Mouse (Mus musculus) MEL (cell line): ENCODE results near the gene Arl14. TPM values are rescaled to one million over a fixed set of nuclear protein-coding genes. Genes with fewer than 3 reads are reported as not detected.

Experiments used
- DNase-seq: peaks from one replicate; pipeline ENCODE4 v3.0.0; 2011; ENCODE audit warnings: low read depth, low spot score
- H3K27ac ChIP-seq: 2 replicates; pipeline ENCODE4 v1.5.1; 2012; ENCODE audit warnings: low read depth, mild to moderate bottlenecking, control low read depth, low read length, moderate library complexity; ENCODE audit not compliant: control insufficient read depth
- H3K27me3 ChIP-seq, 2 experiments: fragments of 150-350 bp in 1 of 2; sonication (generic) in 1 of 2; 2 replicates each; pipeline ENCODE4 v1.6.1; 2012; ENCODE audit warnings: low read length in 2 of 2, mild to moderate bottlenecking in 2 of 2, improper control_type of control experiment in 1 of 2, moderate library complexity in 1 of 2; ENCODE audit not compliant: insufficient read depth in 2 of 2, control insufficient read depth in 1 of 2
- H3K36me3 ChIP-seq, 2 experiments: 2 replicates each; pipeline ENCODE4 v1.6.1; 2012 to 2014; ENCODE audit warnings: low read length in 2 of 2, improper control_type of control experiment in 1 of 2, inconsistent platforms in 1 of 2, mild to moderate bottlenecking in 1 of 2; ENCODE audit not compliant: insufficient read depth in 2 of 2, control insufficient read depth in 1 of 2
- H3K4me1 ChIP-seq, 2 experiments: fragments of 150-350 bp in 1 of 2; sonication (generic) in 1 of 2; 2 replicates each; pipeline ENCODE4 v1.6.1; 2012; ENCODE audit warnings: low read length in 2 of 2, improper control_type of control experiment in 1 of 2, mild to moderate bottlenecking in 1 of 2; ENCODE audit not compliant: insufficient read depth in 2 of 2, control insufficient read depth in 1 of 2
- H3K4me3 ChIP-seq, 2 experiments: fragments of 150-350 bp in 1 of 2; sonication (generic) in 1 of 2; 2 replicates each; pipeline ENCODE4 v1.5.1; 2012; ENCODE audit warnings: low read depth in 2 of 2, low read length in 2 of 2, mild to moderate bottlenecking in 2 of 2, moderate library complexity in 2 of 2, control low read depth in 1 of 2, improper control_type of control experiment in 1 of 2; ENCODE audit not compliant: control insufficient read depth in 1 of 2, insufficient read depth in 1 of 2
- H3K79me2 ChIP-seq: 2 replicates; pipeline ENCODE4 v1.6.1; 2012; ENCODE audit warnings: mild to moderate bottlenecking, low read length, moderate library complexity; ENCODE audit not compliant: control insufficient read depth, poor library complexity, insufficient read depth
- H3K9ac ChIP-seq: 2 replicates; pipeline ENCODE4 v1.6.1; 2012; ENCODE audit warnings: low read depth, mild to moderate bottlenecking, control low read depth, low read length, moderate library complexity; ENCODE audit not compliant: control insufficient read depth, poor library complexity, severe bottlenecking
- H3K9me3 ChIP-seq: fragments of 150-350 bp; sonication (generic); replicated peaks from 2 replicates; pipeline ENCODE4 v1.6.1; 2012; ENCODE audit warnings: mild to moderate bottlenecking, low read length, improper control_type of control experiment, moderate library complexity; ENCODE audit not compliant: insufficient read depth
- BHLHE40 ChIP-seq: IDR thresholded peaks from 2 replicates; pipeline ENCODE4 v1.6.1; 2012; ENCODE audit warnings: low read depth, mild to moderate bottlenecking, inconsistent platforms, low read length, improper control_type of control experiment, borderline replicate concordance
- CHD1 ChIP-seq: IDR thresholded peaks from 2 replicates; pipeline ENCODE4 v1.6.1; 2012; ENCODE audit warnings: low read depth, mild to moderate bottlenecking, inconsistent platforms, low read length, improper control_type of control experiment
- CTCF ChIP-seq, 3 experiments: IDR thresholded peaks in 2 of 3; conservative IDR thresholded peaks in 1 of 3; 2 replicates each; pipeline ENCODE4 v1.5.1; 2011 to 2012; ENCODE audit warnings: low read length in 3 of 3, low read depth in 2 of 3, mild to moderate bottlenecking in 2 of 3, improper control_type of control experiment in 1 of 3, inconsistent platforms in 1 of 3, mixed read lengths in 1 of 3, moderate library complexity in 1 of 3; ENCODE audit not compliant: control insufficient read depth in 1 of 3, insufficient read depth in 1 of 3, poor library complexity in 1 of 3, severe bottlenecking in 1 of 3
- E2F4 ChIP-seq: IDR thresholded peaks from 2 replicates; pipeline ENCODE4 v1.6.1; 2011; ENCODE audit warnings: low read depth, low read length, improper control_type of control experiment, borderline replicate concordance
- ELF1 ChIP-seq: IDR thresholded peaks from 2 replicates; pipeline ENCODE4 v1.6.1; 2014; ENCODE audit warnings: low read depth, mild to moderate bottlenecking, inconsistent platforms, low read length, improper control_type of control experiment, moderate library complexity
- GABPA ChIP-seq: IDR thresholded peaks from 2 replicates; pipeline ENCODE4 v1.6.1; 2012; ENCODE audit warnings: low read depth, mild to moderate bottlenecking, inconsistent platforms, low read length, improper control_type of control experiment, moderate library complexity
- JUND ChIP-seq: IDR thresholded peaks from 2 replicates; pipeline ENCODE4 v1.6.1; 2011; ENCODE audit warnings: low read depth, mild to moderate bottlenecking, improper control_type of control experiment, low read length
- KAT2A ChIP-seq: conservative IDR thresholded peaks from 2 replicates; pipeline ENCODE4 v1.6.1; 2012; ENCODE audit warnings: low read depth, low read length, improper control_type of control experiment, inconsistent platforms
- MAFK ChIP-seq: IDR thresholded peaks from 2 replicates; pipeline ENCODE4 v1.6.1; 2011; ENCODE audit warnings: low read depth, mild to moderate bottlenecking, low read length, improper control_type of control experiment, borderline replicate concordance
- MEF2A ChIP-seq: IDR thresholded peaks from 2 replicates; pipeline ENCODE4 v1.6.1; 2014; ENCODE audit warnings: low read depth, mild to moderate bottlenecking, inconsistent platforms, low read length, improper control_type of control experiment; ENCODE audit not compliant: poor library complexity, insufficient replicate concordance, severe bottlenecking; ENCODE audit errors: extremely low read depth
- MXI1 ChIP-seq: IDR thresholded peaks from 2 replicates; pipeline ENCODE4 v1.6.1; 2011; ENCODE audit warnings: mild to moderate bottlenecking, low read depth, low read length, improper control_type of control experiment
- MYB ChIP-seq: IDR thresholded peaks from 2 replicates; pipeline ENCODE4 v1.6.1; 2011; ENCODE audit warnings: mild to moderate bottlenecking, low read depth, low read length, improper control_type of control experiment
- NRF1 ChIP-seq: IDR thresholded peaks from 2 replicates; pipeline ENCODE4 v1.6.1; 2014; ENCODE audit warnings: low read depth, mild to moderate bottlenecking, inconsistent platforms, low read length, improper control_type of control experiment, moderate library complexity; ENCODE audit not compliant: poor library complexity, insufficient read depth, severe bottlenecking
- POLR2AphosphoS2 ChIP-seq: IDR thresholded peaks from 2 replicates; pipeline ENCODE4 v1.6.1; 2011; ENCODE audit warnings: low read length, improper control_type of control experiment
- RAD21 ChIP-seq: IDR thresholded peaks from 2 replicates; pipeline ENCODE4 v1.6.1; 2011; ENCODE audit warnings: mild to moderate bottlenecking, low read depth, low read length, improper control_type of control experiment
- RCOR1 ChIP-seq: IDR thresholded peaks from 2 replicates; pipeline ENCODE4 v1.6.1; 2012; ENCODE audit warnings: low read depth, mild to moderate bottlenecking, inconsistent platforms, low read length, improper control_type of control experiment
- SIN3A ChIP-seq: IDR thresholded peaks from 2 replicates; pipeline ENCODE4 v1.6.1; 2012; ENCODE audit warnings: low read length, improper control_type of control experiment, inconsistent platforms
- SMC3 ChIP-seq: IDR thresholded peaks from 2 replicates; pipeline ENCODE4 v1.6.1; 2011; ENCODE audit warnings: low read depth, low read length, improper control_type of control experiment
- TBP ChIP-seq: IDR thresholded peaks from 2 replicates; pipeline ENCODE4 v1.8.0; 2011; ENCODE audit warnings: low read depth, low read length, improper control_type of control experiment
- TCF12 ChIP-seq: IDR thresholded peaks from 2 replicates; pipeline ENCODE4 v1.6.1; 2014; ENCODE audit warnings: low read depth, mild to moderate bottlenecking, inconsistent platforms, low read length, improper control_type of control experiment, moderate library complexity
- UBTF ChIP-seq: IDR thresholded peaks from 2 replicates; pipeline ENCODE4 v1.6.1; 2012; ENCODE audit warnings: low read depth, mild to moderate bottlenecking, inconsistent platforms, low read length, improper control_type of control experiment, moderate library complexity, borderline replicate concordance; ENCODE audit not compliant: insufficient read depth
- USF1 ChIP-seq: IDR thresholded peaks from 2 replicates; pipeline ENCODE4 v1.6.1; 2014; ENCODE audit warnings: low read depth, mild to moderate bottlenecking, inconsistent platforms, low read length, improper control_type of control experiment, moderate library complexity
- USF2 ChIP-seq, 2 experiments: IDR thresholded peaks; 2 replicates each; pipeline ENCODE4 v1.6.1; 2011 to 2012; ENCODE audit warnings: improper control_type of control experiment in 2 of 2, low read length in 2 of 2, borderline replicate concordance in 1 of 2, inconsistent platforms in 1 of 2, low read depth in 1 of 2, mild to moderate bottlenecking in 1 of 2; ENCODE audit not compliant: insufficient read depth in 1 of 2
- ZKSCAN1 ChIP-seq: IDR thresholded peaks from 2 replicates; pipeline ENCODE4 v1.6.1; 2012; ENCODE audit warnings: low read depth, mild to moderate bottlenecking, inconsistent platforms, low read length, improper control_type of control experiment, moderate library complexity
- ZMIZ1 ChIP-seq: IDR thresholded peaks from 2 replicates; pipeline ENCODE4 v1.6.1; 2012; ENCODE audit warnings: low read depth, mild to moderate bottlenecking, inconsistent platforms, low read length, improper control_type of control experiment, moderate library complexity
- polyA plus RNA-seq, 2 experiments: library from polyadenylated mRNA; stranded (reverse) in 1 of 2; unstranded in 1 of 2; fragments of >175 nt in 1 of 2; fragments of >200 nt in 1 of 2; gene quantifications; 2 replicates each; pipeline versions ENCODE4 v1.2.1 to v1.2.4; 2012; ENCODE audit warnings: low replicate concordance in 2 of 2, low read depth in 1 of 2; ENCODE audit not compliant: insufficient read length in 2 of 2, insufficient read depth in 1 of 2, missing spikeins in 1 of 2
- total RNA-seq: library from RNA; depleted of rRNA; stranded (reverse); fragments of 300-350 nt; gene quantifications from 2 replicates; pipeline ENCODE4 v1.2.3, GENCODE M21; 2012; rRNA removed

The Arl14 gene
- total RNA-seq (not detected in 2 replicates), polyA plus RNA-seq (not detected)

DNA sequence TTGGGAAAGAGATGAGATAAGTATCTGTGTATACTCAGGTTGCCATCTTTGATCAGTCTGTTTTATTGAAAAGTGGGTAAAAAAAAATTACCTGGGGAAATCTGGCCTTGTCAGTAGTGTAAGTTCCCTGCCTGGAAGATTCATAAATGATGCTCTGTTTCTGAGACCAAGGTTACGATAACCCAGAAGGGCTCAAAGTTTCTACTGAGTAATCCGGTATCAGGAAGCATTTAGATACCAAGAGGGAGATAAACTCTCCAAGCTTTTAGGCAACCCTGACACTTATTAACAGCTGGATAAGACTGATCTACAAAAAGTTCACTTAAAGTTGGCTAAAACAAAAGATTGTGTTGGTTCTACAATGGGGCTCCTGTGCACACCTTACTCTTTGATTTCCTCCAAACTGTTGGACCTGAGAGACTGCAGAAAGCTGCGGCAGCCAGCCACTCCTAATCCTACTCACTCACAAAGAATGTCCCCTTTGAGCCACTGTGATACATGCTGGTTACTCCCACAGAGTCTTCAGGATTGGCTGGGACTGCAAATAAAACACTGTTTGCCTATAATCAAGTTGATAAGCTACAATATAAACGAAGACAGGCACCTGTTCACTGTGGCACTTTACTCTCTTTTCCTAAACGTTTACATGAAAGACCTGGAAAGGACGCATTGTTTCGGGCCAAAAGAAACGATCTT lies at the start of gene Arl14:
Arl14 (plus strand) TSS at position 614 of the 696 bp plus-strand sequence.
- Histone ChIP-seq H3K36me3 (no peaks in the 10 kb centered on the region), H3K79me2 (no peaks in the 10 kb centered on the region), H3K4me3 (no peak within 1 kb of the TSS), H3K27me3 (no peaks in the 10 kb centered on the region; a peak in 1 of 4 replicates), H3K27ac (no peak within 1 kb of the TSS), H3K4me1 (no peaks in the 10 kb centered on the region), H3K9ac (no peak within 1 kb of the TSS), H3K9me3 (no peaks in the 10 kb centered on the region)
- TF ChIP-seq SMC3, result no peak
- TF ChIP-seq TBP, result no peak
- TF ChIP-seq MYB, result no peak
- no peak for TF ChIP-seq BHLHE40
- no peak for TF ChIP-seq CHD1
- no peak for TF ChIP-seq ZMIZ1
- TF ChIP-seq USF1, result no peak
- TF ChIP-seq MXI1, result no peak
- TF ChIP-seq MEF2A, result no peak
- no peak for TF ChIP-seq E2F4
- DNase-seq, result no peak

DNA sequence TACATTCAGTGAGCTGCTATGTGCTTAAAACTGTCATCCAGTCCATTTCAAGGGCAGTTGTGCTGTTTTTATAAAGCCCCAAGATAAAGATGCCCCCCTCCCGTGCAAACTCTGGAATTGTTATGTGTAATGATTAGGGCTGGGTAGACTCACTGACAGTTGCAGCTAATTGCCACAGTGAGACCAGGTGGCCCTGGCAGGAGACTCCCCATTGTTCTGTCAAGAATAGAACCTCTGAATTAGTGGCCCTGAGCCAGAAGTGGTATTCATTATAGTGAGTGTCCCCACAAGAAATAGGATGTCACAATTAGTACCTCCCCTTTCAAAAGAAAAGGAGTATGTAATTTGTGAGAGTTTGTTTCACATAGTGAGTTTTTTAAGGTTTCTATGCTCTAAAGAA lies 47.0 kb upstream of the Arl14 start:
- no peak overlapping the region for H3K27ac ChIP-seq
- DNase-seq, result no peak
- H3K4me1 ChIP-seq, result no peaks in the 10 kb centered on the region
- H3K79me2 ChIP-seq, result no peaks in the 10 kb centered on the region
- no peak overlapping the region for H3K9ac ChIP-seq
- no peak overlapping the region for H3K4me3 ChIP-seq
- TF ChIP-seq CTCF (IDR thresholded peaks at IDR 0.05 in 2 of 3, conservative IDR thresholded peaks at IDR 0.05 in 1 of 3; ENCODE audit: control insufficient read depth in 1 of 3, insufficient read depth in 1 of 3, low read depth in 2 of 3, low read length in 3 of 3, poor library complexity in 1 of 3, severe bottlenecking in 1 of 3), result no peak
- TF ChIP-seq POLR2AphosphoS2, result no peak
- TF ChIP-seq MEF2A, result no peak
- TF ChIP-seq GABPA, result no peak
- no peak for TF ChIP-seq TCF12
- no peak for TF ChIP-seq JUND
- TF ChIP-seq UBTF, result no peak
- no peak for TF ChIP-seq KAT2A
- no peak for TF ChIP-seq SIN3A
- TF ChIP-seq USF1, result no peak
- no peak for TF ChIP-seq NRF1
- TF ChIP-seq BHLHE40, result no peak
- TF ChIP-seq ELF1, result no peak
- TF ChIP-seq MAFK, result no peak
- no peak for TF ChIP-seq ZKSCAN1
- TF ChIP-seq USF2 (IDR thresholded peaks at IDR 0.05; ENCODE audit: borderline replicate concordance in 1 of 2, insufficient read depth in 1 of 2, low read depth in 1 of 2, low read length in 2 of 2), result no peak
- TF ChIP-seq RCOR1, result no peak
- no peak for TF ChIP-seq RAD21
- H3K27me3 ChIP-seq, result peaks cover 0 to 2% of the 10 kb centered on the region in 2 experiments; a peak in 1 of 4 replicates
- H3K9me3 ChIP-seq, result no peaks in the 10 kb centered on the region
- H3K36me3 ChIP-seq, result no peaks in the 10 kb centered on the region
